Mouse (Mus musculus): ENCODE measurements around the gene Ubald2.

- TF ChIP-seq CTCF (IDR thresholded peaks at IDR 0.05; ENCODE audit: low read depth) (no peak), EP300 (IDR thresholded peaks at IDR 0.05; ENCODE audit: low read depth) (no peak)
These were observed 8.9 kb downstream of the Ubald2 start for GRCm38 (mm10) chr11:116442867-116443177.
